Mouse (Mus musculus) fibroblast of lung, adult 2 months (primary cell): ENCODE measurements around the gene Samhd1.

ENCODE experiments used
- DNase-seq: peaks from one replicate; pipeline ENCODE4 v3.0.0-alpha.2; 2011; ENCODE audit warnings: low read depth

Gene Samhd1

GRCm38 (mm10) chr2:157136176-157136575 lies 1.1 kb upstream of the Samhd1 start:
- no peak for DNase-seq

- DNase-seq = no peak
Observed at GRCm38 (mm10) chr2:157135529-157136120, 560 bp upstream of the Samhd1 start.

- DNase-seq = no peak
Observed at GRCm38 (mm10) chr2:157134479-157134931, 560 bp downstream of the Samhd1 start.

GRCm38 (mm10) chr2:157133769-157134478 lies 1.1 kb downstream of the Samhd1 start:
- DNase-seq = no peak

GRCm38 (mm10) chr2:157132686-157133540 lies 2.2 kb downstream of the Samhd1 start:
- DNase-seq = no peak

- no peak for DNase-seq
Observed at GRCm38 (mm10) chr2:157132086-157132485, 3.0 kb downstream of the Samhd1 start.

- peak; percentile 33 for DNase-seq
Observed at GRCm38 (mm10) chr2:157130813-157131514, 4.1 kb downstream of the Samhd1 start.

GRCm38 (mm10) chr2:157129601-157130164 lies 5.4 kb downstream of the Samhd1 start:
- DNase-seq = no peak

- DNase-seq = no peak
Observed at GRCm38 (mm10) chr2:157129096-157129495, 6.0 kb downstream of the Samhd1 start.

GRCm38 (mm10) chr2:157128072-157128471 lies 7.0 kb downstream of the Samhd1 start:
- no peak for DNase-seq

- no peak for DNase-seq
Observed at GRCm38 (mm10) chr2:157127370-157127769, 7.7 kb downstream of the Samhd1 start.

- no peak for DNase-seq
Observed at GRCm38 (mm10) chr2:157125246-157125645, 9.8 kb downstream of the Samhd1 start.

GRCm38 (mm10) chr2:157121766-157122165 lies 13.3 kb downstream of the Samhd1 start:
- DNase-seq = no peak

GRCm38 (mm10) chr2:157119075-157119474 lies 16.0 kb downstream of the Samhd1 start:
- DNase-seq = no peak

- DNase-seq = no peak
Observed at GRCm38 (mm10) chr2:157118556-157118955, 16.5 kb downstream of the Samhd1 start.

- DNase-seq = peak; percentile 23
Observed at GRCm38 (mm10) chr2:157116964-157117363, 18.1 kb downstream of the Samhd1 start.

- no peak for DNase-seq
Observed at GRCm38 (mm10) chr2:157108236-157108635, 26.8 kb downstream of the Samhd1 start.

- no peak for DNase-seq
Observed at GRCm38 (mm10) chr2:157104454-157104853, 30.6 kb downstream of the Samhd1 start.

GRCm38 (mm10) chr2:157102256-157102655 lies 32.8 kb downstream of the Samhd1 start:
- no peak for DNase-seq

GRCm38 (mm10) chr2:157101650-157102049 lies 33.4 kb downstream of the Samhd1 start:
- DNase-seq = no peak

GRCm38 (mm10) chr2:157100319-157100605 lies 34.8 kb downstream of the Samhd1 start:
- no peak for DNase-seq
